Mouse (Mus musculus): ENCODE data around the gene Lrrc43. TPM values are rescaled to one million over a fixed set of nuclear protein-coding genes. Genes with fewer than 3 reads are reported as not detected.
"Not testable (repeated sequence)": the region's sequence is repeated elsewhere in the genome, so short reads cannot be mapped to it uniquely, and the experiment has no call there.

The Lrrc43 gene
- total and polyA plus RNA-seq, 3 experiments: not detected

DNA sequence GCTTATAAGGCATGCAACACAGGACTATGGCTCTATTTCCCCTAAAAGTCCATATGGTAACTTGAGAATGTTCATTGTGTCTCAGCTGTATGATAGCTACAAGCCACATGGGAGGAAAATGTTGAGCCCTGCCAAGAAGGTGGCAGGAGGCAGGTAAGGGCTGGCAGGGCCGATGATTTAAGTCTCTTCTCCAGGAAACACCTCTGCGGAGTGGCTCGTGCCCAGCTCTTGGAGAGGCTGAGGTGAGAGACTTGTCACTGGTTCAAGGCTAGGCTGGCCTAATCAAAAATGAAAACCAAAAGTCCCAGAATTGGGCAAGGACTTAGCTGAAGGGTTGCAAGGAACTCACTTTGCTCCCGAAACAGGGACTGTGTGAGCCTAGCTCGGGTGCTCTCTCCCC, 21.1 kb downstream of the Lrrc43 start, which contains the start of gene B3gnt4:
TSS of gene B3gnt4 (plus strand) at position 301 of the 400 bp plus-strand sequence.
- DNase-seq (ENCODE audit: low spot score): no peak
- Histone ChIP-seq H3K36me3 (replicated peaks) (peaks cover 40% of the 10 kb centered on the region), H3K27me3 (ENCODE audit: insufficient read depth, low read length) (peaks cover 22% of the 10 kb centered on the region), H3K4me1 (ENCODE audit: insufficient read depth, low read depth, low read length) (peaks cover 15% of the 10 kb centered on the region), H3K4me3 (ENCODE audit: low read depth, low read length) (no peak within 1 kb of the TSS), H3K9me3 (replicated peaks) (no peaks in the 10 kb centered on the region)
- TF ChIP-seq GATA1 (IDR thresholded peaks at IDR 0.05; ENCODE audit: borderline replicate concordance, low read length): no peak
- TF ChIP-seq GATA2 (IDR thresholded peaks at IDR 0.05; ENCODE audit: borderline replicate concordance, low read depth, low read length): no peak
- no peak for TF ChIP-seq CTCF (IDR thresholded peaks at IDR 0.05; ENCODE audit: low read depth, low read length)
- no peak for TF ChIP-seq POLR2AphosphoS5 (IDR thresholded peaks at IDR 0.05; ENCODE audit: insufficient replicate concordance, low read depth, low read length)
- TF ChIP-seq TAL1 (conservative IDR thresholded peaks at IDR 0.05; ENCODE audit: low read depth, low read length): no peak
- no peak for ATAC-seq (ENCODE audit: extremely low read depth, insufficient number of reproducible peaks, low FRiP score, poor library complexity, severe bottlenecking)

DNA sequence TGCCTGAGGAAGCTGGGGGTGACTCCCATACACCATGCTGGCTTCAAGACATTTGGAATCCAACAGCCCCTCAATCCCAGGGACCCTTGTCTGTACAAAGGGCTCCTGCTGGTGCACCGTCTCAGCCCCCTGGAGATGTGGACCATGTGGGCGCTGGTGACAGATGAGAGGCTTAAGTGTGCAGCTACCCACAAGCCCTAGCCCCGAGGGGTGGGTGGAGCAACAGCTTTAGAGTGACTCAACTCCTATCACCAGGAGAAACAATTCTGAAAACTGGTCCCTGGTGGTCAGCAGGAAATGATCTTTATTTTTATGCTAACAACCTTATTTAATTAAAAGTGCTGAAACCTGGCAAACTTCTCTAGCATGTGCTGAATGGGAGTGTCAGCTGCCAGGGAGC, 22.3 kb downstream of the Lrrc43 start:
- peaks cover 15% of the 10 kb centered on the region for H3K4me1 ChIP-seq (ENCODE audit: insufficient read depth, low read depth, low read length)
- peaks cover 53% of the 10 kb centered on the region for H3K36me3 ChIP-seq (replicated peaks)
- DNase-seq (ENCODE audit: low spot score); H3K9me3 ChIP-seq (replicated peaks); H3K4me3 ChIP-seq (ENCODE audit: low read depth, low read length); ATAC-seq (ENCODE audit: extremely low read depth, insufficient number of reproducible peaks, low FRiP score, poor library complexity, severe bottlenecking): not testable (repeated sequence)
- H3K27me3 ChIP-seq (ENCODE audit: insufficient read depth, low read length): peaks cover 22% of the 10 kb centered on the region

DNA sequence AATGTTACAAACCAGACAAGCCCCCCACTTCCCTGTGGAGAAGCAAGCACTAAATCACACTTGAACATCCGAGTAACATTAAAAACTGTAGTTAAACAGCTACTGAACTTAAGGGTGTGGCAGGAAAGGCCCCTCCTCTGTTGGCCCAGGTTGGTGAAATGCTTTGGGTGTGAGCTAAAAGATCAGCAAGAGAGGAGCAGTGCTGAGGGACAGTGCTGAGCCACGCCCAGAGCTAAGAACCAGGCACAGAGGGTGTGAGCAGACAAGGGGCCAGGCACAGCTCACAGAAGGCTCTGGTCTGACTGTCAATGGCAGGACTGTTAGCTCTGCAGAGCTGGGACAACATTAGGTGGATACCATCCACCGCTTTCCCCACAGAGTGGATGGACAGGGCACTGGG, 23.0 kb downstream of the Lrrc43 start:
- Histone ChIP-seq H3K36me3 (replicated peaks) (peaks cover 60% of the 10 kb centered on the region), H3K4me3 (ENCODE audit: low read depth, low read length) (no peak overlapping the region), H3K4me1 (ENCODE audit: insufficient read depth, low read depth, low read length) (peaks cover 15% of the 10 kb centered on the region), H3K27me3 (ENCODE audit: insufficient read depth, low read length) (peaks cover 21% of the 10 kb centered on the region), H3K9me3 (replicated peaks) (no peaks in the 10 kb centered on the region)
- ATAC-seq (ENCODE audit: extremely low read depth, insufficient number of reproducible peaks, low FRiP score, poor library complexity, severe bottlenecking) (no peak), DNase-seq (ENCODE audit: low spot score) (no peak)
- TF ChIP-seq POLR2AphosphoS5 (IDR thresholded peaks at IDR 0.05; ENCODE audit: insufficient replicate concordance, low read depth, low read length) (no peak), CTCF (IDR thresholded peaks at IDR 0.05; ENCODE audit: low read depth, low read length) (no peak)

DNA sequence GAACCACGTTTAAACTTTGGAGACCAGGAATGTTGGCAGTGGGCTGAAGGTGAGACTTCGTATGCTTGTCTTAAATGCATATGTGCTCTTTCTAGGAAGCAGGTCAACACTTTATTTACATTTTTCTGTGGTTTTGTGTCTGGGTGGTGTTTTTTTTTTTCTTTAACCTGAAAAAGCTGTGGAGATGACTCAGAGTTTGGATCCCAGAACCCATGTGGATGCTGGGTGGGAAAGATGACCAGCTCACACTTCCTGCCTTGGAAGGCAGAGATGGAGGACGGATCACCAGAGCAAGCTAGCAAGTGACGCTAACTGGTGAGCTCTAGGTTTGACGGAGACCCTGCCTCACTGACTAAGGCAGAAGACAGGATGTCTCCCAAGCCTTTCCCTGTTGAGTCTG, 25.8 kb downstream of the Lrrc43 start:
- H3K4me1 ChIP-seq (ENCODE audit: insufficient read depth, low read depth, low read length): peaks cover 8% of the 10 kb centered on the region
- H3K27me3 ChIP-seq (ENCODE audit: insufficient read depth, low read length): no peaks in the 10 kb centered on the region
- H3K9me3 ChIP-seq (replicated peaks): no peaks in the 10 kb centered on the region
- TF ChIP-seq CTCF (IDR thresholded peaks at IDR 0.05; ENCODE audit: low read depth, low read length) (no peak), TAL1 (conservative IDR thresholded peaks at IDR 0.05; ENCODE audit: low read depth, low read length) (no peak), POLR2AphosphoS5 (IDR thresholded peaks at IDR 0.05; ENCODE audit: insufficient replicate concordance, low read depth, low read length) (no peak), GATA1 (IDR thresholded peaks at IDR 0.05; ENCODE audit: borderline replicate concordance, low read length) (no peak), GATA2 (IDR thresholded peaks at IDR 0.05; ENCODE audit: borderline replicate concordance, low read depth, low read length) (no peak)
- no peak overlapping the region for H3K4me3 ChIP-seq (ENCODE audit: low read depth, low read length)
- DNase-seq (ENCODE audit: low spot score) (no peak), ATAC-seq (ENCODE audit: extremely low read depth, insufficient number of reproducible peaks, low FRiP score, poor library complexity, severe bottlenecking) (no peak)
- H3K36me3 ChIP-seq (replicated peaks): peaks cover 87% of the 10 kb centered on the region

DNA sequence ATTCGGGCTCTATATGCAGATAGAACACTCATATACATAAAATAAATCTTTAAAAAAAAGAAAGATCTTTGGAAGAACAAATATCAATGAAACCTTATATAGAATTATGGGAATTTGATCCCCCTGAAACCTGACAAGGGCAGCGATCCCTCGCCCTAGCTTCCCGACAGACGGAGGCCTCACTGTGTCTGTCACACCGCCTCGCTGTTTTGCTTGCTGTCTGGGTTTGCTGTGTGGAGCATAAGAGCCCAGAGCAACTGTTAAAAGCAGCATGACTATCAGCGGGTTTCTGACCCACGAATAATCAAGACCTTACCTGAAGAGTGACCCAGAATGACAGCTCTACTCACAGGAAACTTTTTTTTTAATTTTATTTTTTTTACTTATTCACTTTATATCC, 31.6 kb downstream of the Lrrc43 start:
- no peak for ATAC-seq (ENCODE audit: extremely low read depth, insufficient number of reproducible peaks, low FRiP score, poor library complexity, severe bottlenecking)
- Histone ChIP-seq H3K9me3 (replicated peaks) (no peaks in the 10 kb centered on the region), H3K4me3 (ENCODE audit: low read depth, low read length) (no peak overlapping the region), H3K27me3 (ENCODE audit: insufficient read depth, low read length) (no peaks in the 10 kb centered on the region), H3K36me3 (replicated peaks) (peaks cover 85% of the 10 kb centered on the region), H3K4me1 (ENCODE audit: insufficient read depth, low read depth, low read length) (peaks cover 29% of the 10 kb centered on the region)
- DNase-seq (ENCODE audit: low spot score): no peak
- no peak for TF ChIP-seq TAL1 (conservative IDR thresholded peaks at IDR 0.05; ENCODE audit: low read depth, low read length)
- TF ChIP-seq CTCF (IDR thresholded peaks at IDR 0.05; ENCODE audit: low read depth, low read length): no peak
- TF ChIP-seq POLR2AphosphoS5 (IDR thresholded peaks at IDR 0.05; ENCODE audit: insufficient replicate concordance, low read depth, low read length): no peak
- no peak for TF ChIP-seq GATA2 (IDR thresholded peaks at IDR 0.05; ENCODE audit: borderline replicate concordance, low read depth, low read length)
- TF ChIP-seq GATA1 (IDR thresholded peaks at IDR 0.05; ENCODE audit: borderline replicate concordance, low read length): no peak

DNA sequence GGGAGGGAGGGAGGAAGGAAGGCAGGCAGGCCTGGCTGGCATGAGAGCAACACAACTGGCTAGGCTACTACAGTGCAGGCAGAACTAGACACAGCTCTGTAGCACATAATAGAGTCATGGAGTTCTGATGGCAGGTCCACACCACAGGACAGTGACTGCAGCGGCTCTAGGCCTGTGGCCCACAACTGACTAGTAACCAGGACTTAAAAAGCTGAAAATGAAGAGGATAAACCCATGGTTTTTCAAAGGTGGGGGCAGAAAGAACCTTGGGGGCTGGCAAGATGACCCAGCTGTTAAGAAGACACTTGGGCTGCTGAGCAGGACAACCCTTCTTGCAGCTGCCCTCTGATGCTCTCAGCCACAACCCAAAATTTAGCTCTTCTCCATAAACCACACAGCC, 32.5 kb downstream of the Lrrc43 start:
- no peak for TF ChIP-seq GATA2 (IDR thresholded peaks at IDR 0.05; ENCODE audit: borderline replicate concordance, low read depth, low read length)
- no peak for TF ChIP-seq TAL1 (conservative IDR thresholded peaks at IDR 0.05; ENCODE audit: low read depth, low read length)
- TF ChIP-seq POLR2AphosphoS5 (IDR thresholded peaks at IDR 0.05; ENCODE audit: insufficient replicate concordance, low read depth, low read length): no peak
- no peak for TF ChIP-seq GATA1 (IDR thresholded peaks at IDR 0.05; ENCODE audit: borderline replicate concordance, low read length)
- no peak for TF ChIP-seq CTCF (IDR thresholded peaks at IDR 0.05; ENCODE audit: low read depth, low read length)
- ATAC-seq (ENCODE audit: extremely low read depth, insufficient number of reproducible peaks, low FRiP score, poor library complexity, severe bottlenecking) (no peak), DNase-seq (ENCODE audit: low spot score) (no peak)
- peaks cover 83% of the 10 kb centered on the region for H3K36me3 ChIP-seq (replicated peaks)
- peaks cover 29% of the 10 kb centered on the region for H3K4me1 ChIP-seq (ENCODE audit: insufficient read depth, low read depth, low read length)
- H3K4me3 ChIP-seq (ENCODE audit: low read depth, low read length): no peak overlapping the region
- H3K27me3 ChIP-seq (ENCODE audit: insufficient read depth, low read length): no peaks in the 10 kb centered on the region
- no peaks in the 10 kb centered on the region for H3K9me3 ChIP-seq (replicated peaks)

DNA sequence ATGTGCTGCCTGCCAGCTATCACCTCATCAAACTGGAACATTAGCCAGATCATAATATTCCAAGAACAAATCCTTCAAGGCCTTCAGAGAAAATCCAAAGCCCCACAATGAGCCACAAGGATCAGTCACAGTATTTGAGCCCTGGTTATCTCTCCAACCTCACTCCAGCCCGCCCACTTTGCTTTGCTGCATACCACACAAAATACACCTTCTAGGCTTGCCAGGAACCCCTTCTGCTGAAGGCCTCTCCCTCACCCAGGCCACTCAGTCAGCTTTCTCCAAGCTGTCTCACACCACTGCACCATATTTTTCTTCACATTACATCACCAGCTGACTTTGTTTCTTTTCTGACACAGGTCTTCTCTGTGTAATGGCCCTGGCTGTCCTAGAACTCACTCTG, 33.1 kb downstream of the Lrrc43 start:
- no peaks in the 10 kb centered on the region for H3K27me3 ChIP-seq (ENCODE audit: insufficient read depth, low read length)

More for the DNA sequence above, 33.1 kb downstream of the Lrrc43 start:
- ATAC-seq (ENCODE audit: extremely low read depth, insufficient number of reproducible peaks, low FRiP score, poor library complexity, severe bottlenecking): no peak
- H3K4me1 ChIP-seq (ENCODE audit: insufficient read depth, low read depth, low read length): peaks cover 29% of the 10 kb centered on the region
- DNase-seq (ENCODE audit: low spot score): no peak
- TF ChIP-seq CTCF (IDR thresholded peaks at IDR 0.05; ENCODE audit: low read depth, low read length): no peak
- TF ChIP-seq TAL1 (conservative IDR thresholded peaks at IDR 0.05; ENCODE audit: low read depth, low read length): no peak
- TF ChIP-seq GATA1 (IDR thresholded peaks at IDR 0.05; ENCODE audit: borderline replicate concordance, low read length): no peak
- no peak for TF ChIP-seq GATA2 (IDR thresholded peaks at IDR 0.05; ENCODE audit: borderline replicate concordance, low read depth, low read length)
- TF ChIP-seq POLR2AphosphoS5 (IDR thresholded peaks at IDR 0.05; ENCODE audit: insufficient replicate concordance, low read depth, low read length): no peak
- peaks cover 83% of the 10 kb centered on the region for H3K36me3 ChIP-seq (replicated peaks)
- H3K9me3 ChIP-seq (replicated peaks): no peaks in the 10 kb centered on the region
- H3K4me3 ChIP-seq (ENCODE audit: low read depth, low read length): no peak overlapping the region
